Mouse (Mus musculus): ENCODE measurements around the gene Ppm1k. TPM values are rescaled to one million over a fixed set of nuclear protein-coding genes. Genes with fewer than 3 reads are reported as not detected.
"Not testable (repeated sequence)": the region's sequence is repeated elsewhere in the genome, so short reads cannot be mapped to it uniquely, and the experiment has no call there.

Ppm1k gene
- polyA plus RNA-seq, 1 experiment from 2014 or later = 5.7 TPM

GRCm38 (mm10) chr6:57520749-57521652 is 14.3 kb downstream of the Ppm1k start:
- Histone ChIP-seq H3K27ac (ENCODE audit: low read depth, low read length) (no peak overlapping the region), H3K27me3 (ENCODE audit: control insufficient read depth, insufficient read depth, low read length) (no peaks in the 10 kb centered on the region), H3K9me3 (ENCODE audit: control insufficient read depth, low read length) (no peaks in the 10 kb centered on the region)

GRCm38 (mm10) chr6:57514035-57514374 is 21.3 kb downstream of the Ppm1k start:
- no peak overlapping the region for H3K4me3 ChIP-seq (ENCODE audit: low read depth, low read length)
- H3K4me1 ChIP-seq (ENCODE audit: control insufficient read depth, insufficient read depth, low read length) = no peaks in the 10 kb centered on the region
- H3K27me3 ChIP-seq (ENCODE audit: control insufficient read depth, insufficient read depth, low read length) = no peaks in the 10 kb centered on the region
- no peak overlapping the region for H3K27ac ChIP-seq (ENCODE audit: low read depth, low read length)
- no peak overlapping the region for H3K9ac ChIP-seq (ENCODE audit: low read length)
- H3K9me3 ChIP-seq (ENCODE audit: control insufficient read depth, low read length) = no peaks in the 10 kb centered on the region
- ATAC-seq (ENCODE audit: low FRiP score) = no peak
- WGBS = 70% methylated on average over 4 of the region's 4 CpGs
- H3K4me2 ChIP-seq = no peak overlapping the region
- H3K36me3 ChIP-seq (ENCODE audit: control insufficient read depth, insufficient read depth, low read length) = no peaks in the 10 kb centered on the region; the same call in 1 of the 2 replicates
- no peak for DNase-seq (ENCODE audit: low spot score, missing footprints)

More at GRCm38 (mm10) chr6:57520749-57521652, 14.3 kb downstream of the Ppm1k start:
- DNase-seq (ENCODE audit: low spot score, missing footprints) = no peak
- Histone ChIP-seq H3K9ac (ENCODE audit: low read length) (no peak overlapping the region), H3K4me1 (ENCODE audit: control insufficient read depth, insufficient read depth, low read length) (no peaks in the 10 kb centered on the region), H3K36me3 (ENCODE audit: control insufficient read depth, insufficient read depth, low read length) (no peaks in the 10 kb centered on the region), H3K4me3 (ENCODE audit: low read depth, low read length) (no peak overlapping the region), H3K4me2 (no peak overlapping the region)
- ATAC-seq (ENCODE audit: low FRiP score) = no peak
- WGBS = 87% methylated on average over 10 of the region's 10 CpGs

- WGBS = 63% methylated on average over 7 of the region's 7 CpGs
These were observed 21.8 kb downstream of the Ppm1k start for GRCm38 (mm10) chr6:57513351-57514034.

GRCm38 (mm10) chr6:57511899-57512298 is 23.4 kb downstream of the Ppm1k start:
- Histone ChIP-seq H3K27ac (ENCODE audit: low read depth, low read length) (no peak overlapping the region), H3K9ac (ENCODE audit: low read length) (no peak overlapping the region), H3K4me2 (no peak overlapping the region), H3K4me3 (ENCODE audit: low read depth, low read length) (no peak overlapping the region), H3K9me3 (ENCODE audit: control insufficient read depth, low read length) (no peaks in the 10 kb centered on the region), H3K36me3 (ENCODE audit: control insufficient read depth, insufficient read depth, low read length) (no peaks in the 10 kb centered on the region; the same call in 1 of the 2 replicates), H3K27me3 (ENCODE audit: control insufficient read depth, insufficient read depth, low read length) (no peaks in the 10 kb centered on the region), H3K4me1 (ENCODE audit: control insufficient read depth, insufficient read depth, low read length) (no peaks in the 10 kb centered on the region)
- no peak for ATAC-seq (ENCODE audit: low FRiP score)
- 88% methylated on average over 5 of the region's 5 CpGs for WGBS
- no peak for DNase-seq (ENCODE audit: low spot score, missing footprints)

More at GRCm38 (mm10) chr6:57513351-57514034, 21.8 kb downstream of the Ppm1k start:
- DNase-seq (ENCODE audit: low spot score, missing footprints) = no peak
- Histone ChIP-seq H3K4me2 (no peak overlapping the region), H3K27me3 (ENCODE audit: control insufficient read depth, insufficient read depth, low read length) (no peaks in the 10 kb centered on the region), H3K36me3 (ENCODE audit: control insufficient read depth, insufficient read depth, low read length) (no peaks in the 10 kb centered on the region; the same call in 1 of the 2 replicates), H3K4me1 (ENCODE audit: control insufficient read depth, insufficient read depth, low read length) (no peaks in the 10 kb centered on the region), H3K4me3 (ENCODE audit: low read depth, low read length) (no peak overlapping the region), H3K9ac (ENCODE audit: low read length) (no peak overlapping the region), H3K9me3 (ENCODE audit: control insufficient read depth, low read length) (no peaks in the 10 kb centered on the region), H3K27ac (ENCODE audit: low read depth, low read length) (no peak overlapping the region)
- ATAC-seq (ENCODE audit: low FRiP score) = no peak

- WGBS = 80% methylated on average over 1 of the region's 3 CpGs
- Histone ChIP-seq H3K4me3 (ENCODE audit: low read depth, low read length) (no peak overlapping the region), H3K4me1 (ENCODE audit: control insufficient read depth, insufficient read depth, low read length) (no peaks in the 10 kb centered on the region), H3K9ac (ENCODE audit: low read length) (no peak overlapping the region), H3K36me3 (ENCODE audit: control insufficient read depth, insufficient read depth, low read length) (no peaks in the 10 kb centered on the region), H3K9me3 (ENCODE audit: control insufficient read depth, low read length) (no peaks in the 10 kb centered on the region), H3K27me3 (ENCODE audit: control insufficient read depth, insufficient read depth, low read length) (no peaks in the 10 kb centered on the region), H3K4me2 (no peak overlapping the region), H3K27ac (ENCODE audit: low read depth, low read length) (no peak overlapping the region)
- DNase-seq (ENCODE audit: low spot score, missing footprints) (no peak), ATAC-seq (ENCODE audit: low FRiP score) (no peak)
These were observed 31.4 kb downstream of the Ppm1k start for GRCm38 (mm10) chr6:57503662-57504379.

- no peak overlapping the region for H3K9ac ChIP-seq (ENCODE audit: low read length)
- H3K9me3 ChIP-seq (ENCODE audit: control insufficient read depth, low read length) = no peaks in the 10 kb centered on the region
- no peaks in the 10 kb centered on the region for H3K36me3 ChIP-seq (ENCODE audit: control insufficient read depth, insufficient read depth, low read length)
- ATAC-seq (ENCODE audit: low FRiP score) = no peak
- no peak overlapping the region for H3K4me2 ChIP-seq
- DNase-seq (ENCODE audit: low spot score, missing footprints) = no peak
- no peaks in the 10 kb centered on the region for H3K27me3 ChIP-seq (ENCODE audit: control insufficient read depth, insufficient read depth, low read length)
- H3K27ac ChIP-seq (ENCODE audit: low read depth, low read length) = no peak overlapping the region
- no peak overlapping the region for H3K4me3 ChIP-seq (ENCODE audit: low read depth, low read length)
- 90% methylated on average over 2 of the region's 2 CpGs for WGBS
- H3K4me1 ChIP-seq (ENCODE audit: control insufficient read depth, insufficient read depth, low read length) = no peaks in the 10 kb centered on the region
These were observed 36.1 kb downstream of the Ppm1k start for GRCm38 (mm10) chr6:57499209-57499608.

- not testable (repeated sequence) for ATAC-seq (ENCODE audit: low FRiP score); DNase-seq (ENCODE audit: low spot score, missing footprints); H3K4me1 ChIP-seq (ENCODE audit: control insufficient read depth, insufficient read depth, low read length); H3K9me3 ChIP-seq (ENCODE audit: control insufficient read depth, low read length); H3K27ac ChIP-seq (ENCODE audit: low read depth, low read length); H3K27me3 ChIP-seq (ENCODE audit: control insufficient read depth, insufficient read depth, low read length); H3K36me3 ChIP-seq (ENCODE audit: control insufficient read depth, insufficient read depth, low read length); H3K9ac ChIP-seq (ENCODE audit: low read length); H3K4me2 ChIP-seq; H3K4me3 ChIP-seq (ENCODE audit: low read depth, low read length)
- WGBS = 32% methylated on average over 3 of the region's 3 CpGs
These were observed 67.1 kb downstream of the Ppm1k start for GRCm38 (mm10) chr6:57468161-57468560.

Measured in midbrain, embryonic 11.5 days (tissue).